Mouse (Mus musculus): ENCODE results near the gene Trappc12. TPM values are rescaled to one million over a fixed set of nuclear protein-coding genes. Genes with fewer than 3 reads are reported as not detected.

Trappc12 gene
- polyA plus RNA-seq, 1 experiment from 2014 or later, result 43.9 TPM

DNA sequence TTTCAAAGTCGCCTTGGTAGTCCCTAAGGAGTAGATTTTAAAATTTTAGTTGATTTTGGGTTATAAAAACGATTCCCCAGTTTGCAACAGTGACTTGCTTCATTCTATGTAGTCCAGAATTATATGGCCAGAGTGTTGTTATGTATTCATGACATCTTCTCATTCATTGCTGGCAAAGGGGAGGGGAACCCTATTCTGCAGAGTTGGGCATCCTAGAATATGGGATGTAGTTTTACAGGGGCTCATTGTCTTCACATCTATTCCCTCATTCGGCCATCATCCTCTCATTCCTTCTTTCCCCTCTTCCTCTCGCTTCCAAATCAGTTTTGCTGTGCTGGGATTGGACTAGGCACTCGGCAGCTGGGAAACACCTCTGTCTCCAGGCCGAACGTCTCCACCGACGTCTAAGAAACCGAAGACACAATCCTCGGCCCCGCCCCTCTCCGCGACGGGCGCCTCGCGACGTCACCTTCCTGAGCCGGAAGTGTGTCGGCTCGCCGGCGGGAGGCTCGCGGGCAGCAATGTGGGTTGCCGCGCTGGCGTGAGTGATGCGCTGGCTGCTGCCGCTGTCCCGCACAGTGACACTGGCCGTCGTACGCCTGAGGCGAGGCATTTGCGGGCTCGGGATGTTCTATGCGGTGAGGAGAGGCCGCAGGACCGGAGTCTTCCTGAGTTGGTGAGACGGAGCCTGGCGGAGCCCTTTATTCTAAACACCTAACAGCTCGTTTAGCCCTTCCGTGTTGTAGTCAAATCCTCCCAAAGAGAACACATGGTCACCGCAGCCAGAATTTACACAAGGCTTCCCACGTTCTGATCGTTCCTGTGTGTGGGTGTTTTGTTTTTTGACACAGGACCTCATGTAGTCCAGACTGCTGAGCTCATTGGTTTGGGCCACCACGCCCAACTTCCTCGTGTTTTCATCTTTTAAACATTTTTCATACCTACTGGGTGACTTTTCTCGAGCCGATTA, 100.8 kb downstream of the Trappc12 start, which contains the start of gene Rnaseh1:
Gene Rnaseh1, plus strand, starts transcription at position 462 of the 970 bp plus-strand sequence.
- peaks cover 9% of the 10 kb centered on the region for H3K4me1 ChIP-seq (ENCODE audit: control insufficient read depth, insufficient read depth, low read length)
- peak within 1 kb of the TSS; percentile 87 for H3K4me3 ChIP-seq (ENCODE audit: low read length)
- 2% methylated on average over 52 of the region's 52 CpGs for WGBS
- H3K27ac ChIP-seq (ENCODE audit: low read depth, low read length), result peak within 1 kb of the TSS; percentile 37; the same call in 1 of the 2 replicates
- H3K9ac ChIP-seq (ENCODE audit: low read depth, low read length), result peak within 1 kb of the TSS; percentile 75
- peaks cover 22% of the 10 kb centered on the region; the same call in 1 of the 2 replicates for H3K36me3 ChIP-seq (ENCODE audit: control insufficient read depth, insufficient read depth, low read length)
- no peaks in the 10 kb centered on the region for H3K9me3 ChIP-seq (ENCODE audit: control insufficient read depth, low read length)
- peak; percentile 96 for ATAC-seq (ENCODE audit: low FRiP score, low TSS enrichment)
- H3K4me2 ChIP-seq (replicated peaks; ENCODE audit: low read depth, low read length), result peak within 1 kb of the TSS; percentile 85
- H3K27me3 ChIP-seq (ENCODE audit: control insufficient read depth, insufficient read depth, low read length), result no peaks in the 10 kb centered on the region

Small RNA genes lying within 50 kb of the gene (microRNA-seq; reads per million reads assigned to microRNA genes)
- not detected for gene Mir6937

Other genes starting within 250 kb of the Trappc12 start
- 0.16 and 0.23 TPM in 2 replicates for gene Dcdc2c, start 198.1 kb downstream of the Trappc12 start, polyA plus RNA-seq (2014; fragmentation: Nextera tagmentation; extraction: Ambion mirVana)
- gene Allc, start 167.9 kb downstream of the Trappc12 start, polyA plus RNA-seq (2014; fragmentation: Nextera tagmentation; extraction: Ambion mirVana), result 0.14 TPM in 1 of 2 replicates, not detected in the other
- 1.9 and 2.6 TPM in 2 replicates for gene Colec11, start 127.1 kb downstream of the Trappc12 start, polyA plus RNA-seq (2014; fragmentation: Nextera tagmentation; extraction: Ambion mirVana)
- 959 and 1,233 TPM in 2 replicates for gene Rps7, start 114.5 kb downstream of the Trappc12 start, polyA plus RNA-seq (2014; fragmentation: Nextera tagmentation; extraction: Ambion mirVana)
- 27.5 and 31.6 TPM in 2 replicates for gene Rnaseh1, start 100.9 kb downstream of the Trappc12 start, polyA plus RNA-seq (2014; fragmentation: Nextera tagmentation; extraction: Ambion mirVana)
- 87.4 and 89.1 TPM in 2 replicates for gene Adi1, start 75.2 kb downstream of the Trappc12 start, polyA plus RNA-seq (2014; fragmentation: Nextera tagmentation; extraction: Ambion mirVana)
- gene Eipr1, start 1.3 kb upstream of the Trappc12 start, polyA plus RNA-seq (2014; fragmentation: Nextera tagmentation; extraction: Ambion mirVana), result 33.4 and 36.1 TPM in 2 replicates

Measured in kidney, embryonic 14.5 days (tissue).